Mouse (Mus musculus): Measurements from ENCODE around the gene Ppif. TPM values are rescaled to one million over a fixed set of nuclear protein-coding genes. Genes with fewer than 3 reads are reported as not detected.
A peak's percentile ranks its signal among the peaks of the same experiment; 100 is the strongest.

Ppif gene
- polyA plus RNA-seq, 1 experiment from 2014 or later, result 56.5 TPM

DNA sequence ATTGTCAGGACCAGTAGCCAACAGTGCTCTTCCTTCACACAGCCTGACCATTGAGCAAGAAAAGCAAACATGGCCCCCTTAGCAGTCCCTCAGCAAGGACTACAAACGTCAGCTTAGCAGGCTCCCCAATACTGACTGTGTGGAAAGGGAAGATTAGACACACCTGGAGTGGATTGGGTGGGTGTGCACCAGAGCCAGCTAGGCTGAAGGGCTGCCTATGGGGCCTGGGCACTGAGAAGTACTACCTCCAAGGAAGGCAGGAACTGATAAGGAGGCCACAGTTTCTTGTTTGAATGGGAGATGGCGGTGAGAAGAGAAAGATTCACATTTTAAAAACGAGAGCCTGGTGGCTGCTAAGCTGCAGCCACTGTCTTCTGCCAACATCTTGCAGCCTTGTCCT lies 26.4 kb upstream of the Ppif start:
- no peak for ATAC-seq (replicated peaks; ENCODE audit: low FRiP score, low read depth)
- no peak for DNase-seq (ENCODE audit: low spot score)
- H3K9ac ChIP-seq (ENCODE audit: low read depth, low read length), result no peak overlapping the region
- peaks cover 34% of the 10 kb centered on the region for H3K36me3 ChIP-seq (ENCODE audit: insufficient read depth, low read length)
- H3K27ac ChIP-seq, result no peak overlapping the region
- H3K4me3 ChIP-seq (replicated peaks; ENCODE audit: low read depth, low read length), result no peak overlapping the region
- H3K9me3 ChIP-seq (replicated peaks; ENCODE audit: low read length), result no peaks in the 10 kb centered on the region
- TF ChIP-seq CTCF (IDR thresholded peaks at IDR 0.05; ENCODE audit: low read depth), result no peak
- 71% methylated on average over 3 of the region's 3 CpGs for WGBS
- H3K4me1 ChIP-seq (replicated peaks; ENCODE audit: insufficient read depth, low read length), result no peaks in the 10 kb centered on the region
- H3K27me3 ChIP-seq (ENCODE audit: insufficient read depth, low read length), result no peaks in the 10 kb centered on the region
- H3K4me2 ChIP-seq (ENCODE audit: low read length), result no peak overlapping the region

DNA sequence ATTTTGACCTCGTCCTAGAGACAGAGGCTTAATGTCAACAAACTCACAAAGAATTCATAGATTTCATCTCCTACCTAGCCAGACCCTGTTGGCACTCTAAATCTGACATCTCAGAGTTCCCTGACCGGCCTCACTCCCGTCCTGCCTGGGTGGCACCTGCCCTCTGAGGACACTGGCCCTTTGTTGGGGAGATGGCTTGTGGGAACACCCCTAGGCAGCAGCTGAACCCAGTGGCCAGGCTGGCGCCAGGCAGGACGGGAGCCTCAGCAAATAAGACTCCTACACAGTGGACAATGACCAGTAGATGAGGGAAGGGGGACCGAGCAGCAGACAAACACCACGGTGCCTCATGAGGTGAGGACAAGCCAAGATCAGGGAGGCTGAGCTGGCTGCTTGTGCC lies 14.3 kb upstream of the Ppif start:
- no peak overlapping the region for H3K4me3 ChIP-seq (replicated peaks; ENCODE audit: low read depth, low read length)
- H3K36me3 ChIP-seq (ENCODE audit: insufficient read depth, low read length), result no peaks in the 10 kb centered on the region
- H3K4me2 ChIP-seq (ENCODE audit: low read length), result no peak overlapping the region
- whole genome bisulfite sequencing, result 44% methylated on average over 7 of the region's 7 CpGs
- no peak overlapping the region for H3K9ac ChIP-seq (ENCODE audit: low read depth, low read length)
- DNase-seq (ENCODE audit: low spot score), result no peak
- H3K27ac ChIP-seq, result no peak overlapping the region
- ATAC-seq (replicated peaks; ENCODE audit: low FRiP score, low read depth), result no peak
- no peaks in the 10 kb centered on the region for H3K9me3 ChIP-seq (replicated peaks; ENCODE audit: low read length)
- H3K4me1 ChIP-seq (replicated peaks; ENCODE audit: insufficient read depth, low read length), result no peaks in the 10 kb centered on the region
- TF ChIP-seq CTCF (IDR thresholded peaks at IDR 0.05; ENCODE audit: low read depth), result no peak
- H3K27me3 ChIP-seq (ENCODE audit: insufficient read depth, low read length), result no peaks in the 10 kb centered on the region

DNA sequence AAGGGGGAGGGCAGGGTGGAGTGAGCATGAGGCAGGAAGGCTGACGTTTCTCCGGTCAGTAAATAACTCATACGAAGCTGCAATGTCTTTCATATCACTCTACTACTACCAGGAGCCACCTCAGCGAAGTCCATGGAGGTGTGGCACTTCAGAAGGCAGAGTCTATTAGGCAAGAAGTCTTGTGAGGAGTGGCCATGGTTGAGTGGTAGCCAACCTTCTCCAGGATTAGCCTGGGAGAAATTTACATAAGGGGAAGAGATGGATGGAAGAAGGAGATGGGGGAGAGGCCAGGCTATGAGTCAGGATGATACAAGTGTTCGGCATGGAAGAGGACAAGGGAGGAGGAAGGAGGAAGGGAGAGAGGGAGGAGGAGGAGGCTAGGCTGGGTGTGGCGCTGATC lies 11.9 kb upstream of the Ppif start:
- WGBS, result 69% methylated on average over 6 of the region's 6 CpGs
- Histone ChIP-seq H3K27ac (no peak overlapping the region), H3K4me3 (replicated peaks; ENCODE audit: low read depth, low read length) (no peak overlapping the region), H3K36me3 (ENCODE audit: insufficient read depth, low read length) (no peaks in the 10 kb centered on the region), H3K27me3 (ENCODE audit: insufficient read depth, low read length) (no peaks in the 10 kb centered on the region), H3K9me3 (replicated peaks; ENCODE audit: low read length) (no peaks in the 10 kb centered on the region), H3K4me2 (ENCODE audit: low read length) (no peak overlapping the region), H3K4me1 (replicated peaks; ENCODE audit: insufficient read depth, low read length) (no peaks in the 10 kb centered on the region), H3K9ac (ENCODE audit: low read depth, low read length) (no peak overlapping the region)
- no peak for TF ChIP-seq CTCF (IDR thresholded peaks at IDR 0.05; ENCODE audit: low read depth)
- ATAC-seq (replicated peaks; ENCODE audit: low FRiP score, low read depth), result no peak
- DNase-seq (ENCODE audit: low spot score), result no peak

DNA sequence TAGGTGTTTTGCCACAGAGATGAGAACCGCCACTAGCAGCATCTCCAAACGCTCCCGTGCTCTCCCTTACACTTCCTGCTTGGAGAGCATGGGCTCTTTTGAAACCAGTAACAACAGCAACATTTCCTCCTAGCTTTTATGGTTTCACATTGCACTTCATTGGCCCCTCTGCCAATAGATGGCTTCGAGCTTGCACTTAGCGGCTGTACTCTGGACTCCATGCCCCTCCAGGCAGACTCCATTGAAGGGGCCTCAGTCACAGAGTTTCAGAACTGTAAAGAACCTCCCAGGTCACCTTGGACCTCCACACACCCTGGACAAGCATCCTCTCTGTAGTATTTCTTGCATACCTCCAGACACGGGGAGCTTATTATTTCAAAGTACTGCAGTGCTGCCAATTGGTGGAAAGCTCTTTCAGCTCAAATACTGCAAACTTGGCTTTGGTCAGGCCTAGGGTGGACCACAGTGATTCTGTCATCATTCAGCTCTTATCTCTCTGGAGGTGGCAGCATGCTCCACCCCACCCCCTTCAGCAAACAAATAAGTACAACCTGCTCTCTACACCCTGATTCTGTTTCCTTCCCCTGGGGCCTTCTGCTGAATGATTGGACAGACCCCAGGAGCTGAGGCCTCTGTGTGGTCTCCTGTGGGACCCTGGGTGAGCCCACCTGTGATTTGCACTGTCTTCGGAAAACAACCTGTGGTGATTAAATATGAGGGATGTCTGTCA lies 7.6 kb upstream of the Ppif start:
- Histone ChIP-seq H3K27me3 (ENCODE audit: insufficient read depth, low read length) (no peaks in the 10 kb centered on the region), H3K4me3 (replicated peaks; ENCODE audit: low read depth, low read length) (no peak overlapping the region), H3K36me3 (ENCODE audit: insufficient read depth, low read length) (no peaks in the 10 kb centered on the region), H3K9me3 (replicated peaks; ENCODE audit: low read length) (no peaks in the 10 kb centered on the region), H3K27ac (no peak overlapping the region), H3K9ac (ENCODE audit: low read depth, low read length) (no peak overlapping the region), H3K4me1 (replicated peaks; ENCODE audit: insufficient read depth, low read length) (no peaks in the 10 kb centered on the region), H3K4me2 (ENCODE audit: low read length) (no peak overlapping the region)
- DNase-seq (ENCODE audit: low spot score) (no peak), ATAC-seq (replicated peaks; ENCODE audit: low FRiP score, low read depth) (no peak)
- 51% methylated on average over 7 of the region's 7 CpGs for WGBS
- TF ChIP-seq CTCF (IDR thresholded peaks at IDR 0.05; ENCODE audit: low read depth), result no peak

DNA sequence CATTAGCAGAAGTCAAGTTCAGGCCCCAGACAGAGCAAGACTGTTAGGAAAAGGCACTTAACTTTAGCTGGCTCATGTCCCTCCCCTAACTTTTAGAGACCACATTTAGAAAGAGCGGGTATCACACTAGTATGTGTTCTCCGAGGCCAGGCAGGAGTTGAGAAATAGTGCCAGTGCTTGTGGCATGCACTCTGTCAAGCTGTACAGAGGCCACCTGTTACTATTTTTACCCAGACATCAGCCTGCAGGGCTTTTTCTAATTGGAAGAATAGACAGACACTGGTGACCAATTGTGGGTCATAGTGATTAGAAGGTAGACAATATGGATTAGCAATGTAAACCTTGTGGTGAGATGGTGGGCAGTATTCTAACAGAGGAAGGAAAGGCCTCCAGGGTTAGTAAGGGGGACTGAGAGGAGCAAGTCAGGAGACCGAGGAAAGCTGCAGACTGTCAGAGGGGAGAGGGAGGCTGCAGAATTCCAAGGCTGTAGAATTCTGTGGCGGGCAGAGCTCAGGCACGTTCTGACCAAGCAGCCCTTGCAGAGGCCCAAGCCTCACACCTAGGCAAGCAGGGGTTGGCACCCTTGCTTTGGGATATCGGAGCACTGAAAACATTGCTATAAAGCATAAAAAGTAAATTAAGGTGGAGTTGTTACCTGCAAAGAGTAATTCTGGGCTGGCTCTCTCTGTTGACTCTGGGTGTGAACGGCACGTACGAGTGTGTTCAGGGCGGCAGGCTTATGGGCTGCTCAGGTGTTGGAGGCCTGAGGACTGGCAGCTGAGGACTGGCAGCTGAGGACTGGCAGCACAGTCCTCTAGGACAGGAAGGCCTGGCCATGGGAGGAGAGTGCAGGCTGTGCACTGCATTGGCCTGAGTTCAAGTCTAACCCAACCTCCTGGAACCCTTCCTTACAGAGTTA lies 6.7 kb upstream of the Ppif start:
- ATAC-seq (replicated peaks; ENCODE audit: low FRiP score, low read depth) (no peak), DNase-seq (ENCODE audit: low spot score) (no peak)
- H3K27ac ChIP-seq, result no peak overlapping the region
- H3K4me2 ChIP-seq (ENCODE audit: low read length), result no peak overlapping the region
- H3K4me3 ChIP-seq (replicated peaks; ENCODE audit: low read depth, low read length), result no peak overlapping the region
- H3K4me1 ChIP-seq (replicated peaks; ENCODE audit: insufficient read depth, low read length), result no peaks in the 10 kb centered on the region
- H3K27me3 ChIP-seq (ENCODE audit: insufficient read depth, low read length), result no peaks in the 10 kb centered on the region
- TF ChIP-seq CTCF (IDR thresholded peaks at IDR 0.05; ENCODE audit: low read depth), result no peak
- H3K36me3 ChIP-seq (ENCODE audit: insufficient read depth, low read length), result no peaks in the 10 kb centered on the region
- WGBS, result 73% methylated on average over 10 of the region's 10 CpGs
- H3K9me3 ChIP-seq (replicated peaks; ENCODE audit: low read length), result no peaks in the 10 kb centered on the region
- H3K9ac ChIP-seq (ENCODE audit: low read depth, low read length), result no peak overlapping the region

DNA sequence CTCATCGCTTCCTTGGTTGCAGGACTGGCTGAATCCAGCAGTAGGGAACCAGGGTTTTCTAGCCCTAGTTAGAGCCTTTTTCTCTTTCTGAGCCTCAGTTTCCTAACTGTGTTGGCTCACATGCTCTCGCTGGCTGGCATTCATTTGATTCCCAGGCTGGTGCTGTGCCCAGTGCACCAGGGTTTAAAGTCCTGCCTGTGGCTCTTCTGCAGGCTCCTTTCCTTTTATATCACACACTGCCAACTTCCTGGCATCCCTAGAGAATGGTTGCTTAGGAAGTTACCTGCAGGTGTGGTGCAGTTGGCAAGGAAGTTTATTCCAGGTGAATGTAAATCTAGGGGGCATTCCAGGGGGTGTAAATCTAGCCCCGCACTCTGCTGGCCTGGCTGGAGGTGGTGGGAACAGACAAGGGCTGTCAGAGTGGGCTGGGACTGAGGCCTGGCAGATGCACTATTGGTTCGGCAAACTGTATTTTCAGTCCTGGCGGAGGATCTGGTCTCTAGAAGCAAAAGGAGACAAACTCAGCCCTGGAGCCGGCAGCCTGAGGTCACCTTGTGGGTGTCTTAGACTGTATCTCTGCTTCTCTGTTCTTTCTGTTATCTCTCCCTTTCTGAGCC lies 575 bp upstream of the Ppif start:
- H3K4me1 ChIP-seq (replicated peaks; ENCODE audit: insufficient read depth, low read length), result peaks cover 11% of the 10 kb centered on the region
- H3K4me2 ChIP-seq (ENCODE audit: low read length), result peak overlapping the region; percentile 86
- peaks cover 18% of the 10 kb centered on the region; the same call in 1 of the 2 replicates for H3K36me3 ChIP-seq (ENCODE audit: insufficient read depth, low read length)
- WGBS, result 64% methylated on average over 6 of the region's 6 CpGs
- no peaks in the 10 kb centered on the region for H3K9me3 ChIP-seq (replicated peaks; ENCODE audit: low read length)
- H3K4me3 ChIP-seq (replicated peaks; ENCODE audit: low read depth, low read length), result peak overlapping the region; percentile 79; the same call in 1 of the 2 replicates
- no peak for TF ChIP-seq CTCF (IDR thresholded peaks at IDR 0.05; ENCODE audit: low read depth)
- ATAC-seq (replicated peaks; ENCODE audit: low FRiP score, low read depth) (peak; percentile 22), DNase-seq (ENCODE audit: low spot score) (no peak)
- H3K27ac ChIP-seq, result 0 out of 2 replicates have a peak overlapping the region, but pooled peaks have one; percentile 10
- no peaks in the 10 kb centered on the region for H3K27me3 ChIP-seq (ENCODE audit: insufficient read depth, low read length)
- no peak overlapping the region for H3K9ac ChIP-seq (ENCODE audit: low read depth, low read length)
